In genomic region chrX:159775042-159775441, GRCm38 (mm10) we compare ENCODE assay signal across 21 mouse cellular contexts.
DNase-seq lines count a peak whose midpoint lies in the region; ATAC-seq and TF ChIP-seq lines count a peak whose summit lies in the region.
"Had no signal": no experiment of that assay in that cellular context is flagged by ENCODE, and none has a peak within 500 bp of the region (broad histone marks: within the 10 kb centered on the region; RNA-seq: fewer than 3 reads in every experiment).

No protein-coding gene starts in this region.

- no peaks in the 10 kb centered on the region for H3K27me3 ChIP-seq in forebrain, embryonic 15.5 days
- peaks cover 33% of the 10 kb centered on the region for H3K27me3 ChIP-seq in forebrain, embryonic 12.5 days
- no peaks in the 10 kb centered on the region for H3K27me3 ChIP-seq in hindbrain, embryonic 16.5 days (replicated peaks; ENCODE audit: control insufficient read depth, insufficient read depth, low read length)
- H3K27me3 ChIP-seq in hindbrain, embryonic 10.5 days (ENCODE audit: insufficient read depth, poor library complexity, severe bottlenecking): peaks cover 48% of the 10 kb centered on the region
- H3K27me3 ChIP-seq in midbrain, embryonic 16.5 days (ENCODE audit: control insufficient read depth, insufficient read depth, low read depth, low read length): no peaks in the 10 kb centered on the region; the same call in 1 of the 2 replicates
- H3K27me3 ChIP-seq: CH12.LX had no signal

- H3K4me1 ChIP-seq in forebrain, embryonic 15.5 days: no peaks in the 10 kb centered on the region
- no peaks in the 10 kb centered on the region for H3K4me1 ChIP-seq in forebrain, embryonic 12.5 days
- H3K4me1 ChIP-seq in hindbrain, embryonic 16.5 days (ENCODE audit: control insufficient read depth, insufficient read depth, low read depth, low read length): no peaks in the 10 kb centered on the region
- H3K4me1 ChIP-seq in hindbrain, embryonic 10.5 days (replicated peaks): no peaks in the 10 kb centered on the region
- no peaks in the 10 kb centered on the region for H3K4me1 ChIP-seq in midbrain, embryonic 16.5 days (ENCODE audit: control insufficient read depth, insufficient read depth, low read length)
- H3K4me1 ChIP-seq: embryonic facial prominence, embryonic 13.5 days; heart, embryonic 10.5 days had no signal

- no peaks in the 10 kb centered on the region for H3K9me3 ChIP-seq in forebrain, embryonic 15.5 days
- no peaks in the 10 kb centered on the region for H3K9me3 ChIP-seq in forebrain, embryonic 12.5 days
- no peaks in the 10 kb centered on the region for H3K9me3 ChIP-seq in hindbrain, embryonic 16.5 days (ENCODE audit: control insufficient read depth, low read length)
- no peaks in the 10 kb centered on the region for H3K9me3 ChIP-seq in hindbrain, embryonic 10.5 days
- no peaks in the 10 kb centered on the region for H3K9me3 ChIP-seq in midbrain, embryonic 16.5 days (replicated peaks; ENCODE audit: control insufficient read depth, low read length, poor library complexity, severe bottlenecking)
- H3K9me3 ChIP-seq: embryonic facial prominence, embryonic 13.5 days; heart, embryonic 10.5 days had no signal

- 0 out of 2 replicates have a peak overlapping the region, but pooled peaks have one; percentile 15 for H3K27ac ChIP-seq in forebrain, embryonic 15.5 days (replicated peaks)
- H3K27ac ChIP-seq in forebrain, embryonic 12.5 days: no peak overlapping the region
- H3K27ac ChIP-seq in hindbrain, embryonic 16.5 days (ENCODE audit: low read depth, low read length): no peak overlapping the region
- H3K27ac ChIP-seq in hindbrain, embryonic 10.5 days: no peak overlapping the region
- H3K27ac ChIP-seq in midbrain, embryonic 16.5 days (ENCODE audit: low read length): 0 out of 2 replicates have a peak overlapping the region, but pooled peaks have one; percentile 28
- H3K27ac ChIP-seq: embryonic facial prominence, embryonic 13.5 days; heart, embryonic 10.5 days had no signal

- H3K36me3 ChIP-seq in forebrain, embryonic 15.5 days: no peaks in the 10 kb centered on the region
- no peaks in the 10 kb centered on the region for H3K36me3 ChIP-seq in forebrain, embryonic 12.5 days (replicated peaks)
- H3K36me3 ChIP-seq in hindbrain, embryonic 16.5 days (ENCODE audit: control insufficient read depth, insufficient read depth, low read length): no peaks in the 10 kb centered on the region
- no peaks in the 10 kb centered on the region for H3K36me3 ChIP-seq in hindbrain, embryonic 10.5 days
- H3K36me3 ChIP-seq in midbrain, embryonic 16.5 days (ENCODE audit: control insufficient read depth, insufficient read depth, low read length): no peaks in the 10 kb centered on the region
- H3K36me3 ChIP-seq: embryonic facial prominence, embryonic 13.5 days; heart, embryonic 10.5 days had no signal

- no peak overlapping the region for H3K9ac ChIP-seq in forebrain, embryonic 15.5 days (replicated peaks)
- H3K9ac ChIP-seq in forebrain, embryonic 12.5 days: no peak overlapping the region
- no peak overlapping the region for H3K9ac ChIP-seq in hindbrain, embryonic 16.5 days (ENCODE audit: low read depth, low read length)
- H3K9ac ChIP-seq in midbrain, embryonic 16.5 days (ENCODE audit: low read depth, low read length): no peak overlapping the region
- H3K9ac ChIP-seq: embryonic facial prominence, embryonic 13.5 days had no signal

- no peak for TF ChIP-seq POLR2A in brain, embryonic 14.5 days (IDR thresholded peaks at IDR 0.05; ENCODE audit: borderline replicate concordance, extremely low read depth, insufficient read depth, insufficient read length, poor library complexity, severe bottlenecking)

- no peak for TF ChIP-seq CTCF in brain, embryonic 14.5 days (IDR thresholded peaks at IDR 0.05; ENCODE audit: borderline replicate concordance, extremely low read depth, insufficient read depth, insufficient read length)

- 63% methylated on average over 4 of the region's 4 CpGs for WGBS in forebrain, embryonic 15.5 days
- WGBS in forebrain, embryonic 12.5 days: 76% methylated on average over 4 of the region's 4 CpGs
- WGBS in hindbrain, embryonic 16.5 days: 46% methylated on average over 4 of the region's 4 CpGs
- 87% methylated on average over 4 of the region's 4 CpGs for WGBS in hindbrain, embryonic 10.5 days
- WGBS in midbrain, embryonic 16.5 days: 51% methylated on average over 4 of the region's 4 CpGs

- H3K4me2 ChIP-seq in forebrain, embryonic 15.5 days (replicated peaks): no peak overlapping the region
- no peak overlapping the region for H3K4me2 ChIP-seq in forebrain, embryonic 12.5 days
- no peak overlapping the region for H3K4me2 ChIP-seq in hindbrain, embryonic 16.5 days (ENCODE audit: low read length)
- no peak overlapping the region for H3K4me2 ChIP-seq in midbrain, embryonic 16.5 days (ENCODE audit: low read length)
- H3K4me2 ChIP-seq: embryonic facial prominence, embryonic 13.5 days had no signal

- H3K4me3 ChIP-seq in forebrain, embryonic 15.5 days: no peak overlapping the region
- H3K4me3 ChIP-seq in forebrain, embryonic 12.5 days (replicated peaks): no peak overlapping the region
- H3K4me3 ChIP-seq in hindbrain, embryonic 16.5 days (ENCODE audit: low read length): no peak overlapping the region
- no peak overlapping the region for H3K4me3 ChIP-seq in hindbrain, embryonic 10.5 days
- H3K4me3 ChIP-seq in midbrain, embryonic 16.5 days (ENCODE audit: low read depth, low read length): no peak overlapping the region
- H3K4me3 ChIP-seq: embryonic facial prominence, embryonic 13.5 days; heart, embryonic 10.5 days had no signal

- DNase-seq in hindbrain, embryonic 10.5 days (ENCODE audit: low spot score): no peak
- peak; percentile 46 for DNase-seq in brain, embryonic 14.5 days (ENCODE audit: low read depth)
- DNase-seq in urinary bladder, postnatal 25 days (ENCODE audit: low spot score): no peak
- DNase-seq: adrenal gland, postnatal 14 days; cerebellum, adult 18-20 months; cerebellum, adult 9-11 months; cerebellum, postnatal 36 days; gastrocnemius, postnatal 10 days; heart, adult 18-20 months; heart, postnatal 10 days; heart, postnatal 4 days had no signal

- no peak for ATAC-seq in forebrain, embryonic 15.5 days (replicated peaks)
- no peak for ATAC-seq in forebrain, embryonic 12.5 days (ENCODE audit: low FRiP score)
- ATAC-seq in hindbrain, embryonic 16.5 days: peak; percentile 50; the same call in 1 of the 2 replicates
- no peak; the same call in 1 of the 2 replicates for ATAC-seq in midbrain, embryonic 16.5 days
- ATAC-seq: activated CD4-positive, CD25-positive, alpha-beta regulatory T cell, adult 4 months; intestine, embryonic 16.5 days; Patski had no signal

Comparison
In these comparisons a context has a peak if more than half of its experiments do, and no peak if none do; other contexts are left out.
1. H3K27ac ChIP-seq: peak in forebrain, embryonic 15.5 days (single experiment) and midbrain, embryonic 16.5 days (single experiment); none in forebrain, embryonic 12.5 days (single experiment), hindbrain, embryonic 16.5 days (single experiment) and hindbrain, embryonic 10.5 days (single experiment).